Mouse (Mus musculus): ENCODE data around the gene Sctr. TPM values are rescaled to one million over a fixed set of nuclear protein-coding genes. Genes with fewer than 3 reads are reported as not detected.
A peak's percentile ranks its signal among the peaks of the same experiment; 100 is the strongest.

The Sctr gene
- polyA plus RNA-seq, 1 experiment from 2014 or later: 0.43 TPM

DNA sequence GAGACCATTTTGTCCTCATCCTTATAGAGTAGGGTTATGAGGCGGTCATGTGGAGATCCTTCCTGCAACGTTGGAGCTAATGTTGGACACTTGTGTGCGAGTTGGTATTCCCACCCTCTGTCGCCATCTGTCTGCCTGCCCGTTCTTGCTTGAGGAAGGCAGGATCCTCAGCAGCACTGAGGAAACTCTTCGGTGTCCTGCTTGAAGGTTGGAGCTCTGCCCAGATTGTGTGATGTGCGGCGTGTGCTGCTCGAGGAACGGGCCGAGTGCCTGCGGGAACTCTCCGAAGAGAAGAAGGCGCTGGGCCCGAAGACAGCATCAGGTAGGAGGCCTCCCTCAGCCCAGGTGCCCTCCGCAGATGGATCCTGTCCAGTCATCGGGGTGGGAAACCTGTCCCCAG lies 15.3 kb downstream of the Sctr start:
- WGBS: 92% methylated on average over 17 of the region's 17 CpGs
- no peak overlapping the region for H3K4me3 ChIP-seq (replicated peaks; ENCODE audit: low read length)

GRCm38 (mm10) chr1:120024331-120025049 lies 17.8 kb downstream of the Sctr start:
- no peak overlapping the region for H3K4me3 ChIP-seq (replicated peaks; ENCODE audit: low read length)
- H3K9ac ChIP-seq: no peak overlapping the region
- DNase-seq (ENCODE audit: low spot score): no peak
- WGBS: 63% methylated on average over 10 of the region's 10 CpGs
- H3K27ac ChIP-seq: no peak overlapping the region
- no peaks in the 10 kb centered on the region for H3K36me3 ChIP-seq (replicated peaks; ENCODE audit: control insufficient read depth, insufficient read depth)
- no peak for ATAC-seq (ENCODE audit: low FRiP score)
- H3K4me2 ChIP-seq (replicated peaks): no peak overlapping the region
- H3K27me3 ChIP-seq (ENCODE audit: control insufficient read depth, insufficient read depth, low read length): no peaks in the 10 kb centered on the region
- no peaks in the 10 kb centered on the region for H3K9me3 ChIP-seq (ENCODE audit: control insufficient read depth, low read length)
- H3K4me1 ChIP-seq (replicated peaks; ENCODE audit: control insufficient read depth, insufficient read depth, low read length): no peaks in the 10 kb centered on the region

More for the DNA sequence above, 15.3 kb downstream of the Sctr start:
- Histone ChIP-seq H3K36me3 (replicated peaks; ENCODE audit: control insufficient read depth, insufficient read depth) (no peaks in the 10 kb centered on the region), H3K27me3 (ENCODE audit: control insufficient read depth, insufficient read depth, low read length) (no peaks in the 10 kb centered on the region), H3K27ac (no peak overlapping the region), H3K9me3 (ENCODE audit: control insufficient read depth, low read length) (no peaks in the 10 kb centered on the region), H3K4me1 (replicated peaks; ENCODE audit: control insufficient read depth, insufficient read depth, low read length) (no peaks in the 10 kb centered on the region), H3K9ac (no peak overlapping the region), H3K4me2 (replicated peaks) (no peak overlapping the region)
- DNase-seq (ENCODE audit: low spot score): no peak
- no peak for ATAC-seq (ENCODE audit: low FRiP score)

- Histone ChIP-seq H3K9ac (no peak overlapping the region), H3K4me3 (replicated peaks; ENCODE audit: low read length) (no peak overlapping the region), H3K27me3 (ENCODE audit: control insufficient read depth, insufficient read depth, low read length) (no peaks in the 10 kb centered on the region), H3K4me1 (replicated peaks; ENCODE audit: control insufficient read depth, insufficient read depth, low read length) (no peaks in the 10 kb centered on the region), H3K27ac (no peak overlapping the region), H3K4me2 (replicated peaks) (no peak overlapping the region), H3K9me3 (ENCODE audit: control insufficient read depth, low read length) (no peaks in the 10 kb centered on the region), H3K36me3 (replicated peaks; ENCODE audit: control insufficient read depth, insufficient read depth) (no peaks in the 10 kb centered on the region)
- DNase-seq (ENCODE audit: low spot score) (no peak), ATAC-seq (ENCODE audit: low FRiP score) (no peak)
- WGBS: 31% methylated on average over 2 of the region's 2 CpGs
Measured at GRCm38 (mm10) chr1:120025050-120025439, 18.4 kb downstream of the Sctr start.

GRCm38 (mm10) chr1:120027693-120028092 lies 21.0 kb downstream of the Sctr start:
- WGBS: 67% methylated on average over 4 of the region's 4 CpGs
- H3K9me3 ChIP-seq (ENCODE audit: control insufficient read depth, low read length): no peaks in the 10 kb centered on the region
- H3K4me2 ChIP-seq (replicated peaks): no peak overlapping the region
- no peak overlapping the region for H3K9ac ChIP-seq
- H3K27me3 ChIP-seq (ENCODE audit: control insufficient read depth, insufficient read depth, low read length): no peaks in the 10 kb centered on the region
- no peak overlapping the region for H3K4me3 ChIP-seq (replicated peaks; ENCODE audit: low read length)
- DNase-seq (ENCODE audit: low spot score): no peak
- H3K4me1 ChIP-seq (replicated peaks; ENCODE audit: control insufficient read depth, insufficient read depth, low read length): no peaks in the 10 kb centered on the region
- peak; percentile 37; the same call in 1 of the 2 replicates for ATAC-seq (ENCODE audit: low FRiP score)
- no peaks in the 10 kb centered on the region for H3K36me3 ChIP-seq (replicated peaks; ENCODE audit: control insufficient read depth, insufficient read depth)
- no peak overlapping the region for H3K27ac ChIP-seq

- no peak overlapping the region for H3K4me3 ChIP-seq (replicated peaks; ENCODE audit: low read length)
- no peak for ATAC-seq (ENCODE audit: low FRiP score)
- H3K4me2 ChIP-seq (replicated peaks): no peak overlapping the region
- no peak overlapping the region for H3K9ac ChIP-seq
- H3K36me3 ChIP-seq (replicated peaks; ENCODE audit: control insufficient read depth, insufficient read depth): no peaks in the 10 kb centered on the region
- 83% methylated on average over 3 of the region's 3 CpGs for WGBS
- H3K27ac ChIP-seq: no peak overlapping the region
- DNase-seq (ENCODE audit: low spot score): no peak
- no peaks in the 10 kb centered on the region for H3K9me3 ChIP-seq (ENCODE audit: control insufficient read depth, low read length)
- no peaks in the 10 kb centered on the region for H3K27me3 ChIP-seq (ENCODE audit: control insufficient read depth, insufficient read depth, low read length)
- no peaks in the 10 kb centered on the region for H3K4me1 ChIP-seq (replicated peaks; ENCODE audit: control insufficient read depth, insufficient read depth, low read length)
Measured at GRCm38 (mm10) chr1:120030474-120030873, 23.8 kb downstream of the Sctr start.

DNA sequence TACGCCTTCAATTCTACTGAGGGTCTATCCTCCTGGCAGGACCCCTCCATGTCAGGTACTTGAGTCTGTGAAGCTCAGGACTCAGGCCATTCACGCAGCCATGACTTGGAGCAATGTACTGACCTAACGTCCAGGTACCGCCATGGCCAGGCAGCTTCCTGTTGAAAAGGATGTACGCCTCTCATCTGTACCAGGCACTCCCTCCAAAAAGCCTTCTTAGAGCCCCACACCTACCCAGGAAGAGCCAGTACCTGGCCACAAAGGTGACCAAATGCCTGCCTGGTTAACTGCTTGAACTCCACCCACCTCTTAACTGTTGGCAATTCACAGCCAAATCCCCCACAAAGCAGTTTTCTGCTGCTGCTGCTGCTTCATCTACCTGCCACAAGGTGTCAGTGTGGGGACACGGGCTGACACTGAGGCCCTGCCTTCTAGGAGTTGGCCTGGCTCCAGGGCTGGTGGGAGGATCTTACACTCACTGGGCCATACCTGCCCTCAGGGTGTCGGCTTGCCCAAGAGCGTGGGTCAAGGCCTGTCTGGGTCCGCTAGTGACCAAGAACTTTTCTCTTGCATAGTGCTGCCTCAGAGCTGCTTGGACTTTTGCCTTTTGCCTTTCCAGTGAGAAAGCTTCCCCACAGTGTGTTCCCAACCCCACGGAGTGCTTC lies 26.2 kb downstream of the Sctr start:
- Histone ChIP-seq H3K4me3 (replicated peaks; ENCODE audit: low read length) (no peak overlapping the region), H3K36me3 (replicated peaks; ENCODE audit: control insufficient read depth, insufficient read depth) (no peaks in the 10 kb centered on the region), H3K9me3 (ENCODE audit: control insufficient read depth, low read length) (no peaks in the 10 kb centered on the region), H3K4me1 (replicated peaks; ENCODE audit: control insufficient read depth, insufficient read depth, low read length) (no peaks in the 10 kb centered on the region), H3K27me3 (ENCODE audit: control insufficient read depth, insufficient read depth, low read length) (no peaks in the 10 kb centered on the region), H3K27ac (no peak overlapping the region), H3K4me2 (replicated peaks) (no peak overlapping the region), H3K9ac (no peak overlapping the region)
- DNase-seq (ENCODE audit: low spot score) (peak; percentile 77), ATAC-seq (ENCODE audit: low FRiP score) (no peak; the same call in 1 of the 2 replicates)
- 47% methylated on average over 10 of the region's 10 CpGs for WGBS

DNA sequence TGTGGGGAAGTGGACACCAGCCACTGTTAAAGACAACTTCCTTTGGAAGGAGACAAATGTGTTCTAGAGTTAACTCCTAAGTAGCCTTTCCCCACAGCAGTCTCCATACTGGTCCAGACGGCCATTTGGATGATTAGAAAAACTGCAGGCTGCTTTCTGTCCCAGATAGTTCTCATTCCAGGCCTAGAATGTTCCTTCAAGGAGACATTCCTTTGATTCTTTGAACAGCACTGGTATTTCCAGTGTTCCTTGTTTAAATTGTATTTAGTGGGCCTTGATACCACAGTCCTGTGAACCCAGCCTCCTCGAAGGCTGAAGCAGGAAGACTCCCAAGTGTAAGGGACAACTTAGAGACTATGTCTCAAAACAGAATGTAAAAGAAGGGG lies 26.8 kb downstream of the Sctr start:
- Histone ChIP-seq H3K4me2 (replicated peaks) (no peak overlapping the region), H3K9ac (no peak overlapping the region), H3K9me3 (ENCODE audit: control insufficient read depth, low read length) (no peaks in the 10 kb centered on the region), H3K4me3 (replicated peaks; ENCODE audit: low read length) (no peak overlapping the region), H3K4me1 (replicated peaks; ENCODE audit: control insufficient read depth, insufficient read depth, low read length) (no peaks in the 10 kb centered on the region), H3K36me3 (replicated peaks; ENCODE audit: control insufficient read depth, insufficient read depth) (no peaks in the 10 kb centered on the region), H3K27me3 (ENCODE audit: control insufficient read depth, insufficient read depth, low read length) (no peaks in the 10 kb centered on the region), H3K27ac (no peak overlapping the region)
- WGBS: 83% methylated on average over 2 of the region's 2 CpGs
- no peak for DNase-seq (ENCODE audit: low spot score)
- ATAC-seq (ENCODE audit: low FRiP score): no peak

- no peak overlapping the region for H3K4me2 ChIP-seq (replicated peaks)
- DNase-seq (ENCODE audit: low spot score): no peak
- no peak for ATAC-seq (ENCODE audit: low FRiP score)
- H3K4me1 ChIP-seq (replicated peaks; ENCODE audit: control insufficient read depth, insufficient read depth, low read length): no peaks in the 10 kb centered on the region
- H3K9me3 ChIP-seq (ENCODE audit: control insufficient read depth, low read length): no peaks in the 10 kb centered on the region
- 63% methylated on average over 1 of the region's 1 CpGs for WGBS
- H3K9ac ChIP-seq: no peak overlapping the region
- no peak overlapping the region for H3K27ac ChIP-seq
- no peaks in the 10 kb centered on the region for H3K36me3 ChIP-seq (replicated peaks; ENCODE audit: control insufficient read depth, insufficient read depth)
- no peaks in the 10 kb centered on the region for H3K27me3 ChIP-seq (ENCODE audit: control insufficient read depth, insufficient read depth, low read length)
- H3K4me3 ChIP-seq (replicated peaks; ENCODE audit: low read length): no peak overlapping the region
Measured at GRCm38 (mm10) chr1:120034793-120035192, 28.1 kb downstream of the Sctr start.

DNA sequence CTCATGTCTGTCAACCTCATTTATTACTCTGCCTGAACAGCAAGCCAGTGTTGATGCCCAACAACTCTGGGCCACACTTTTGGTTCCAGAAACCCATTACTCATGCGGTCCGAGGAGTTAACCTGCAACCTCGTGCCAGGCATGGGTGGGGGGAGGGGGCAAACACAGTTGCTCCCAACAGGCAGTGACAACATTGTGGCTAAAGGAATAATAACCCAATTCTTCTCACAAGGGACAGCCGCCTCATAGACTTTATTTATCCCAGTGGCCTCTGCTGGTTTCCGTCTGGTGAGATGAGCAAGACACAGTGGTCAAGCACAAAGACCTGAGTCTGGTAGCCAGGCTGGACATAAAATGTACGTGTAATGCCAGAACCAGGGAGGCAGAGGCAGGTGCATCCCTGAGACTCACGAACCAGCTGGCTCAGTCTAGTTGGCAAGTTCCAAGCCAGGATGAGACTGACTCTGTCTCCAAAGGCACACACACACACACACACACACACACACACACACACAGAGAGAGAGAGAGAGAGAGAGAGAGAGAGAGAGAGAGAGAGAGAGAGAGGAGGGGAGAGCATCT lies 28.9 kb downstream of the Sctr start:
- no peaks in the 10 kb centered on the region for H3K4me1 ChIP-seq (replicated peaks; ENCODE audit: control insufficient read depth, insufficient read depth, low read length)
- H3K4me2 ChIP-seq (replicated peaks): no peak overlapping the region
- no peaks in the 10 kb centered on the region for H3K27me3 ChIP-seq (ENCODE audit: control insufficient read depth, insufficient read depth, low read length)
- 77% methylated on average over 7 of the region's 7 CpGs for WGBS
- no peak overlapping the region for H3K4me3 ChIP-seq (replicated peaks; ENCODE audit: low read length)
- H3K9me3 ChIP-seq (ENCODE audit: control insufficient read depth, low read length): no peaks in the 10 kb centered on the region
- ATAC-seq (ENCODE audit: low FRiP score): no peak
- H3K9ac ChIP-seq: no peak overlapping the region
- no peaks in the 10 kb centered on the region for H3K36me3 ChIP-seq (replicated peaks; ENCODE audit: control insufficient read depth, insufficient read depth)
- H3K27ac ChIP-seq: no peak overlapping the region
- no peak for DNase-seq (ENCODE audit: low spot score)
